Mouse (Mus musculus) liver, embryonic 15.5 days (tissue): ENCODE measurements around the gene Naa50. TPM values are rescaled to one million over a fixed set of nuclear protein-coding genes. Genes with fewer than 3 reads are reported as not detected.
A peak's percentile ranks its signal among the peaks of the same experiment; 100 is the strongest.

ENCODE experiments used
- ATAC-seq: fragments of 200-750 bp; cut with Nextera tagmentation; 2 replicates; pipeline ENCODE4 v1.8.0; 2017; ENCODE audit warnings: moderate number of reproducible peaks, mild to moderate bottlenecking, moderate library complexity; ENCODE audit not compliant: insufficient read depth
- H3K27ac ChIP-seq: fragments of 300-500 bp; sonication (generic); replicated peaks from 2 replicates; pipeline ENCODE4 v1.5.1; 2015; ENCODE audit warnings: mild to moderate bottlenecking, inconsistent platforms
- H3K27me3 ChIP-seq: fragments of 300-500 bp; sonication (generic); 2 replicates; pipeline ENCODE4 v1.6.1; 2015; ENCODE audit warnings: mild to moderate bottlenecking, inconsistent platforms
- H3K36me3 ChIP-seq: fragments of 300-500 bp; sonication (generic); replicated peaks from 2 replicates; pipeline ENCODE4 v1.6.1; 2015; ENCODE audit warnings: moderate library complexity, mild to moderate bottlenecking, inconsistent platforms
- H3K4me1 ChIP-seq: fragments of 300-500 bp; sonication (generic); replicated peaks from 2 replicates; pipeline ENCODE4 v1.6.1; 2015; ENCODE audit warnings: inconsistent platforms
- H3K4me2 ChIP-seq: fragments of 300-500 bp; sonication (generic); 2 replicates; pipeline ENCODE4 v1.6.1; 2015; ENCODE audit warnings: moderate library complexity, mild to moderate bottlenecking, inconsistent platforms
- H3K4me3 ChIP-seq: fragments of 300-500 bp; sonication (generic); replicated peaks from 2 replicates; pipeline ENCODE4 v1.5.1; 2015; ENCODE audit warnings: mild to moderate bottlenecking, inconsistent platforms
- H3K9ac ChIP-seq: fragments of 300-500 bp; sonication (generic); 2 replicates; pipeline ENCODE4 v1.6.1; 2015; ENCODE audit warnings: moderate library complexity, mild to moderate bottlenecking, inconsistent platforms
- H3K9me3 ChIP-seq: fragments of 300-500 bp; sonication (generic); replicated peaks from 2 replicates; pipeline ENCODE4 v1.6.1; 2016; ENCODE audit warnings: inconsistent platforms
- WGBS: fragments of 180-500 bp; shearing (Covaris S2); methylation state at CpG from one replicate; pipeline ENCODE4 v1.1.7; 2015; ENCODE audit warnings: mixed read lengths; ENCODE audit not compliant: insufficient replicate concordance; 5-methylcytosine and 5-hydroxymethylcytosine counted together
- polyA plus RNA-seq: library from polyadenylated mRNA; unstranded; fragments of >200 nt; fragmentation: Nextera tagmentation; extraction: Ambion mirVana; gene quantifications from 2 replicates; pipeline ENCODE4 v1.2.1, GENCODE M21; 2015

Gene Naa50
- 61.6 and 65.8 TPM in 2 replicates for polyA plus RNA-seq

- H3K27ac ChIP-seq, result peak within 1 kb of the TSS; percentile 99
- WGBS, result 2% methylated on average over 70 of the region's 71 CpGs
- H3K9ac ChIP-seq, result peak within 1 kb of the TSS; percentile 77
- no peaks in the 10 kb centered on the region for H3K27me3 ChIP-seq
- H3K4me3 ChIP-seq, result peak within 1 kb of the TSS; percentile 77
- ATAC-seq, result peak; percentile 77
- H3K36me3 ChIP-seq, result no peaks in the 10 kb centered on the region
- H3K4me2 ChIP-seq, result peak within 1 kb of the TSS; percentile 96
- peaks cover 41% of the 10 kb centered on the region for H3K4me1 ChIP-seq
- no peaks in the 10 kb centered on the region for H3K9me3 ChIP-seq
Observed at GRCm38 (mm10) chr16:44139536-44140185, at the start of gene Naa50, which contains the start of gene Atp6v1a. Gene Naa50 (plus strand): TSS chr16:44139830. Gene Atp6v1a (minus strand): TSS chr16:44139705.

GRCm38 (mm10) chr16:44099377-44099776 is 40.3 kb upstream of the Naa50 start:
- Histone ChIP-seq H3K9me3 (no peaks in the 10 kb centered on the region), H3K27ac (no peak overlapping the region), H3K4me2 (no peak overlapping the region), H3K4me3 (no peak overlapping the region), H3K36me3 (peaks cover 73% of the 10 kb centered on the region), H3K9ac (no peak overlapping the region), H3K27me3 (no peaks in the 10 kb centered on the region), H3K4me1 (no peaks in the 10 kb centered on the region)
- 82% methylated on average over 7 of the region's 7 CpGs for WGBS
- no peak for ATAC-seq

GRCm38 (mm10) chr16:44101181-44101710 is 38.4 kb upstream of the Naa50 start:
- 83% methylated on average over 12 of the region's 12 CpGs for WGBS
- Histone ChIP-seq H3K36me3 (peaks cover 70% of the 10 kb centered on the region), H3K27ac (no peak overlapping the region), H3K4me3 (no peak overlapping the region), H3K4me1 (no peaks in the 10 kb centered on the region), H3K9ac (no peak overlapping the region), H3K4me2 (no peak overlapping the region), H3K27me3 (no peaks in the 10 kb centered on the region), H3K9me3 (no peaks in the 10 kb centered on the region)
- no peak for ATAC-seq

GRCm38 (mm10) chr16:44102925-44103324 is 36.7 kb upstream of the Naa50 start:
- Histone ChIP-seq H3K9ac (no peak overlapping the region), H3K9me3 (no peaks in the 10 kb centered on the region), H3K27me3 (no peaks in the 10 kb centered on the region), H3K36me3 (peaks cover 75% of the 10 kb centered on the region), H3K27ac (no peak overlapping the region), H3K4me3 (no peak overlapping the region), H3K4me2 (no peak overlapping the region), H3K4me1 (no peaks in the 10 kb centered on the region)
- 81% methylated on average over 2 of the region's 2 CpGs for WGBS
- ATAC-seq, result no peak

GRCm38 (mm10) chr16:44103806-44104766 is 35.5 kb upstream of the Naa50 start:
- no peaks in the 10 kb centered on the region for H3K27me3 ChIP-seq
- H3K27ac ChIP-seq, result no peak overlapping the region
- no peaks in the 10 kb centered on the region for H3K9me3 ChIP-seq
- WGBS, result 79% methylated on average over 18 of the region's 18 CpGs
- no peak overlapping the region for H3K4me2 ChIP-seq
- H3K4me1 ChIP-seq, result no peaks in the 10 kb centered on the region
- no peak for ATAC-seq
- H3K36me3 ChIP-seq, result peaks cover 76% of the 10 kb centered on the region
- H3K4me3 ChIP-seq, result no peak overlapping the region
- H3K9ac ChIP-seq, result no peak overlapping the region

- Histone ChIP-seq H3K4me3 (no peak overlapping the region), H3K4me1 (no peaks in the 10 kb centered on the region), H3K9me3 (no peaks in the 10 kb centered on the region), H3K4me2 (no peak overlapping the region), H3K27me3 (no peaks in the 10 kb centered on the region), H3K36me3 (peaks cover 76% of the 10 kb centered on the region), H3K9ac (no peak overlapping the region), H3K27ac (no peak overlapping the region)
- WGBS, result 78% methylated on average over 2 of the region's 2 CpGs
- ATAC-seq, result no peak
Observed at GRCm38 (mm10) chr16:44105211-44105610, 34.4 kb upstream of the Naa50 start.

GRCm38 (mm10) chr16:44109002-44109401 is 30.6 kb upstream of the Naa50 start:
- H3K4me2 ChIP-seq, result no peak overlapping the region
- no peak overlapping the region for H3K27ac ChIP-seq
- no peak overlapping the region for H3K9ac ChIP-seq
- peaks cover 56% of the 10 kb centered on the region for H3K36me3 ChIP-seq
- no peaks in the 10 kb centered on the region for H3K4me1 ChIP-seq
- ATAC-seq, result no peak
- WGBS, result 71% methylated on average over 4 of the region's 4 CpGs
- no peaks in the 10 kb centered on the region for H3K9me3 ChIP-seq
- no peak overlapping the region for H3K4me3 ChIP-seq
- H3K27me3 ChIP-seq, result no peaks in the 10 kb centered on the region

GRCm38 (mm10) chr16:44119753-44120501 is 19.7 kb upstream of the Naa50 start:
- H3K27ac ChIP-seq, result no peak overlapping the region
- no peak overlapping the region for H3K4me3 ChIP-seq
- ATAC-seq, result no peak
- H3K27me3 ChIP-seq, result no peaks in the 10 kb centered on the region
- H3K36me3 ChIP-seq, result peaks cover 6% of the 10 kb centered on the region; the same call in 1 of the 2 replicates
- WGBS, result 68% methylated on average over 7 of the region's 7 CpGs
- H3K4me2 ChIP-seq, result no peak overlapping the region
- no peaks in the 10 kb centered on the region; the same call in 1 of the 2 replicates for H3K4me1 ChIP-seq
- H3K9ac ChIP-seq, result no peak overlapping the region
- no peaks in the 10 kb centered on the region for H3K9me3 ChIP-seq

GRCm38 (mm10) chr16:44122122-44122521 is 17.5 kb upstream of the Naa50 start:
- WGBS, result 80% methylated on average over 6 of the region's 6 CpGs
- Histone ChIP-seq H3K27ac (no peak overlapping the region), H3K9ac (no peak overlapping the region), H3K36me3 (no peaks in the 10 kb centered on the region), H3K4me2 (no peak overlapping the region), H3K9me3 (no peaks in the 10 kb centered on the region), H3K4me3 (no peak overlapping the region), H3K4me1 (no peaks in the 10 kb centered on the region; the same call in 1 of the 2 replicates), H3K27me3 (no peaks in the 10 kb centered on the region)
- no peak for ATAC-seq

DNA sequence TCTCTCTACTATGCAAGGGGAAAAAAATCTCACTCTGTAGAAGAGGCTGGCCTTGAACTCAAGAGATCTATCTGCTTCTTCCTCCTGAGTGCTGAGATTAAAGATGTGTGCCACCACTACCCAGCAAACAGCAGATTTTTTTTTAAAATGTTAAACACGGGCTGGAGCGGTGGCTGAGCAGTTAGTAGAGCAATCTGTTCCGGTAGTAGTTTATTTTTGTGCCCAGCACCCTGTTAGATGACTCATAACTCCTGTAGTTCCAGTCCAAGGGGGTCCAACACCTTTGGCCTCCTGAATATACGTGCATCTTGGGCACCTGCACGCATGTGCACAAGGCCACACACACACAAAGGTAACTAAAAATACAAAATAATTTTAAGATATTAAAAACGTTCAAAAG is 17.1 kb upstream of the Naa50 start:
- H3K4me3 ChIP-seq, result no peak overlapping the region
- H3K27me3 ChIP-seq, result no peaks in the 10 kb centered on the region
- no peak overlapping the region for H3K4me2 ChIP-seq
- no peaks in the 10 kb centered on the region for H3K9me3 ChIP-seq
- no peak overlapping the region for H3K9ac ChIP-seq
- no peak overlapping the region for H3K27ac ChIP-seq
- ATAC-seq, result no peak
- H3K4me1 ChIP-seq, result no peaks in the 10 kb centered on the region; the same call in 1 of the 2 replicates
- no peaks in the 10 kb centered on the region for H3K36me3 ChIP-seq
- WGBS, result 84% methylated on average over 6 of the region's 6 CpGs
